Mouse (Mus musculus) limb, embryonic 11.5 days (tissue): ENCODE measurements around the gene Tmem101. TPM values are rescaled to one million over a fixed set of nuclear protein-coding genes. Genes with fewer than 3 reads are reported as not detected.

Source experiments
- ATAC-seq: fragments of 200-750 bp; cut with Nextera tagmentation; 2 replicates; pipeline ENCODE4 v1.8.0; 2017; ENCODE audit warnings: low read depth; ENCODE audit not compliant: insufficient number of reproducible peaks, low FRiP score, low TSS enrichment
- DNase-seq: peaks from one replicate; pipeline ENCODE4 v3.0.0-alpha.2; 2015; ENCODE audit warnings: low spot score
- H3K27ac ChIP-seq: fragments of 300-500 bp; sonication (generic); replicated peaks from 2 replicates; pipeline ENCODE4 v1.5.1; 2014; ENCODE audit warnings: low read depth, mild to moderate bottlenecking, low read length
- H3K27me3 ChIP-seq: fragments of 300-500 bp; sonication (generic); 2 replicates; pipeline ENCODE4 v1.6.1; 2014; ENCODE audit warnings: mild to moderate bottlenecking, low read length, mixed read lengths; ENCODE audit not compliant: control insufficient read depth, insufficient read depth
- H3K36me3 ChIP-seq: fragments of 300-500 bp; sonication (generic); 2 replicates; pipeline ENCODE4 v1.6.1; 2014; ENCODE audit warnings: mild to moderate bottlenecking, low read length, moderate library complexity, mixed read lengths; ENCODE audit not compliant: control insufficient read depth, insufficient read depth
- H3K4me1 ChIP-seq: fragments of 300-500 bp; sonication (generic); 2 replicates; pipeline ENCODE4 v1.6.1; 2014; ENCODE audit warnings: low read length, mixed read lengths; ENCODE audit not compliant: control insufficient read depth, insufficient read depth
- H3K4me2 ChIP-seq: fragments of 300-500 bp; sonication (generic); 2 replicates; pipeline ENCODE4 v1.6.1; 2014; ENCODE audit warnings: low read depth, mild to moderate bottlenecking, moderate library complexity; ENCODE audit not compliant: severe bottlenecking
- H3K4me3 ChIP-seq: fragments of 300-500 bp; sonication (generic); 2 replicates; pipeline ENCODE4 v1.5.1; 2014; ENCODE audit warnings: low read depth, low read length
- H3K9ac ChIP-seq: fragments of 300-500 bp; sonication (generic); 2 replicates; pipeline ENCODE4 v1.6.1; 2014; ENCODE audit warnings: mild to moderate bottlenecking, low read length
- H3K9me3 ChIP-seq: fragments of 300-500 bp; sonication (generic); 2 replicates; pipeline ENCODE4 v1.6.1; 2016; ENCODE audit warnings: low read length; ENCODE audit not compliant: control insufficient read depth
- WGBS: fragments of 180-500 bp; shearing (Covaris S2); extraction: QIAGEN DNeasy Blood & Tissue Kit; methylation state at CpG from one replicate; pipeline ENCODE4 v1.1.7; 2014; 5-methylcytosine and 5-hydroxymethylcytosine counted together
- polyA plus RNA-seq: library from polyadenylated mRNA; unstranded; fragments of >200 nt; fragmentation: Nextera tagmentation; extraction: Ambion mirVana; gene quantifications from 2 replicates; pipeline ENCODE4 v1.2.1, GENCODE M21; 2014

The Tmem101 gene
- polyA plus RNA-seq, 1 experiment from 2014 or later = 39.3 TPM

DNA sequence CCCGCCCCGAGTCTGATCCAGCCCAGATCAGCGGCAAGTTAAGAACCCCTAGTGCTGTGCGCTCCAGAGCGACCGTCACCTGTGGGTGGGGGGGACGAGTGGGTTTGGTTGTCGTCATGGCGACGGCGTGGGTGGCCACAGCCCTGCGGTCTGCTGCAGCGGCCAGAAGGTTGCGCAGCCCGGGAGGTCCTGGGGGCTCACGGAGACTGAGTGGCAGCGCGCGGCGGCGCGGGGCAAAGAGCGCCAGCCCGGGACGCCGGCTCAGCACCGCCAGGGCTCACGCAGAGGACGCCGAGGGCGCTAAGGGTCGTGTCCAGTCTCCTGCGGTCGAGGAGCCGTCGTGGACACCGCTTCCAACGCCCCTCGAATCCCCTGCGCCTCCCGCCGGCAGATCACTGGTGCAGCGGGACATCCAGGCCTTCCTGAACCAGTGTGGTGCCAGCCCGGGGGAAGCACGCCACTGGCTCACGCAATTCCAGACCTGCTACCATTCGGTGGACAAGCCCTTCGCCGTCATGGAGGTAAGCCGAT is 10.7 kb downstream of the Tmem101 start, which contains the start of gene Nags:
Nags (plus strand) TSS at position 43 of the 531 bp plus-strand sequence.
- WGBS = under 1% methylated on average over 40 of the region's 50 CpGs
- Histone ChIP-seq H3K27me3 (peaks cover 54% of the 10 kb centered on the region), H3K4me3 (peak within 1 kb of the TSS; percentile 29), H3K27ac (no peak within 1 kb of the TSS), H3K4me2 (peak within 1 kb of the TSS; percentile 63), H3K4me1 (peaks cover 9% of the 10 kb centered on the region), H3K9ac (peak within 1 kb of the TSS; percentile 34), H3K36me3 (no peaks in the 10 kb centered on the region), H3K9me3 (no peaks in the 10 kb centered on the region)
- DNase-seq (peak; percentile 61), ATAC-seq (0 out of 2 replicates have a peak, but pooled peaks have one; percentile 49)

- Histone ChIP-seq H3K4me3 (peak overlapping the region; percentile 29), H3K9ac (no peak overlapping the region), H3K4me2 (peak overlapping the region; percentile 63), H3K36me3 (no peaks in the 10 kb centered on the region), H3K27ac (no peak overlapping the region), H3K4me1 (peaks cover 9% of the 10 kb centered on the region), H3K9me3 (no peaks in the 10 kb centered on the region), H3K27me3 (peaks cover 54% of the 10 kb centered on the region)
- DNase-seq = no peak
- WGBS = 16% methylated on average over 13 of the region's 13 CpGs
- ATAC-seq = 0 out of 2 replicates have a peak, but pooled peaks have one; percentile 4
These were observed 11.2 kb downstream of the Tmem101 start for GRCm38 (mm10) chr11:102144957-102145470.

DNA sequence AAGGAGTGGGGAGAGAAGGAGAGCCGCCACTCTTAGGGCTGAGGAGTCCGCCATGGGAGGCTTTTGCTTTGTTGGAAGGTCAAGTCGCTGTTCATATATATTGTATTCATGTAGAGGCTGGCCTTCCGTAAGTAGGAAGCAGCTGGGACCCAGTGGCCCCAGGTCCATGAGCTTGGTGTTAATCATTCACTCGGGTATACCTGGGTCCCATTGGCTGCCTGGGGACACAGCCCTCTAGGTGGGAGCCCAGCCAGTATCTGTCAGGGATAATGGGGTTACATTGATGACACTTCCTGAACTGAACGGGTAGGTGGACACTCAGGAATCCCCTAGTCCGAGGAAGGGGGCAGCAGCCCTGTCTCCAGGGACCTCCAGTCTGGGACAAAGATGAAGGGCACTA is 13.8 kb downstream of the Tmem101 start:
- 68% methylated on average over 7 of the region's 7 CpGs for WGBS

GRCm38 (mm10) chr11:102140508-102140907 is 15.7 kb downstream of the Tmem101 start:
- peak; percentile 86 for DNase-seq
- Histone ChIP-seq H3K27me3 (peaks cover 16% of the 10 kb centered on the region), H3K27ac (no peak overlapping the region), H3K9ac (no peak overlapping the region), H3K4me2 (no peak overlapping the region), H3K4me3 (no peak overlapping the region), H3K9me3 (no peaks in the 10 kb centered on the region), H3K4me1 (peaks cover 2% of the 10 kb centered on the region; the same call in 1 of the 2 replicates), H3K36me3 (no peaks in the 10 kb centered on the region)
- no peak for ATAC-seq
- WGBS = 7% methylated on average over 5 of the region's 5 CpGs

More for the DNA sequence above, 13.8 kb downstream of the Tmem101 start:
- no peak overlapping the region for H3K4me2 ChIP-seq
- peaks cover 35% of the 10 kb centered on the region for H3K27me3 ChIP-seq
- H3K9ac ChIP-seq = no peak overlapping the region
- no peak overlapping the region for H3K27ac ChIP-seq
- no peaks in the 10 kb centered on the region for H3K9me3 ChIP-seq
- ATAC-seq (no peak), DNase-seq (no peak)
- H3K4me1 ChIP-seq = peaks cover 7% of the 10 kb centered on the region
- H3K4me3 ChIP-seq = no peak overlapping the region
- no peaks in the 10 kb centered on the region for H3K36me3 ChIP-seq

DNA sequence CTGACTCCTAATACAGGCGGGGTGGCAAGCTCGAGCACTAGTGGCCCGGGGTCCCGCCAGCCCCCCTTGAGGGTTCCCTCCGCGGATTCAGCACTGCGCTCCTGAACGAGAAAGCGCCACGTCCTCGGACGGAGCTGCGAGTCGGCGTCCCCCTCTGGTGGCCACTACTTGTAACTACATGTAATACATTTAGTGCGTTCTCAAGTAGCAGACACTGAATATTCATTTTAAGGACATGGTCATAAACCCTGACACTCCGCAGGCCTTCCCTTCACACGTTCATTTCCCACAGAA is 17.8 kb downstream of the Tmem101 start:
- no peaks in the 10 kb centered on the region for H3K4me1 ChIP-seq
- H3K4me3 ChIP-seq = no peak overlapping the region
- no peaks in the 10 kb centered on the region for H3K9me3 ChIP-seq
- no peaks in the 10 kb centered on the region for H3K36me3 ChIP-seq
- ATAC-seq (no peak), DNase-seq (peak; percentile 84)
- WGBS = under 1% methylated on average over 18 of the region's 18 CpGs
- peaks cover 2% of the 10 kb centered on the region for H3K27me3 ChIP-seq
- no peak overlapping the region for H3K27ac ChIP-seq
- no peak overlapping the region for H3K9ac ChIP-seq
- peak overlapping the region; percentile 39 for H3K4me2 ChIP-seq

- 48% methylated on average over 13 of the region's 13 CpGs for WGBS
- Histone ChIP-seq H3K36me3 (no peaks in the 10 kb centered on the region), H3K4me3 (no peak overlapping the region), H3K9me3 (no peaks in the 10 kb centered on the region), H3K4me1 (no peaks in the 10 kb centered on the region), H3K27me3 (no peaks in the 10 kb centered on the region), H3K27ac (no peak overlapping the region), H3K9ac (no peak overlapping the region), H3K4me2 (peak overlapping the region; percentile 39)
- ATAC-seq (no peak), DNase-seq (no peak)
These were observed 18.4 kb downstream of the Tmem101 start for GRCm38 (mm10) chr11:102137625-102138446.

- no peak overlapping the region for H3K4me2 ChIP-seq
- H3K9ac ChIP-seq = no peak overlapping the region
- no peak overlapping the region for H3K4me3 ChIP-seq
- H3K4me1 ChIP-seq = no peaks in the 10 kb centered on the region
- H3K36me3 ChIP-seq = no peaks in the 10 kb centered on the region
- H3K27ac ChIP-seq = no peak overlapping the region
- no peaks in the 10 kb centered on the region for H3K27me3 ChIP-seq
- ATAC-seq (no peak), DNase-seq (no peak)
- no peaks in the 10 kb centered on the region for H3K9me3 ChIP-seq
- 37% methylated on average over 4 of the region's 4 CpGs for WGBS
These were observed 21.7 kb downstream of the Tmem101 start for GRCm38 (mm10) chr11:102134516-102134915.

- Histone ChIP-seq H3K27me3 (no peaks in the 10 kb centered on the region), H3K36me3 (no peaks in the 10 kb centered on the region), H3K4me3 (no peak overlapping the region), H3K4me2 (no peak overlapping the region), H3K27ac (no peak overlapping the region), H3K4me1 (no peaks in the 10 kb centered on the region), H3K9ac (no peak overlapping the region), H3K9me3 (no peaks in the 10 kb centered on the region)
- 81% methylated on average over 6 of the region's 6 CpGs for WGBS
- DNase-seq (no peak), ATAC-seq (no peak)
These were observed 38.8 kb downstream of the Tmem101 start for GRCm38 (mm10) chr11:102117386-102117785.
